8 mouse cellular contexts compared by ENCODE assay signal in genomic region chr16:21392099-21392498, GRCm38 (mm10). TPM values are rescaled to one million over a fixed set of nuclear protein-coding genes. Genes with fewer than 3 reads are reported as not detected.
DNase-seq lines count a peak whose midpoint lies in the region; ATAC-seq lines count a peak whose summit lies in the region.

No protein-coding gene starts in this region.

- H3K9ac ChIP-seq in embryonic facial prominence, embryonic 14.5 days (ENCODE audit: low read depth, low read length) = no peak overlapping the region
- H3K9ac ChIP-seq in liver, embryonic 11.5 days (ENCODE audit: low read depth, low read length) = no peak overlapping the region

- H3K4me1 ChIP-seq in heart, embryonic 10.5 days = peaks cover 62% of the 10 kb centered on the region
- H3K4me1 ChIP-seq in embryonic facial prominence, embryonic 14.5 days (ENCODE audit: control insufficient read depth, insufficient read depth, low read length) = peaks cover 13% of the 10 kb centered on the region
- H3K4me1 ChIP-seq in liver, embryonic 11.5 days (replicated peaks; ENCODE audit: control insufficient read depth, insufficient read depth, low read length) = 0 out of 2 replicates have a peak, but pooled peaks cover 3% of the 10 kb centered on the region

- intact Hi-C loops in heart, postnatal 10 days (cut with DNase I) = loop anchor here (1.0 to 10.0 kb wide), 3 partner anchors 145 to 587 kb away; partner anchors contain the start of gene Ephb3

- no peak overlapping the region for H3K4me3 ChIP-seq in heart, embryonic 10.5 days
- H3K4me3 ChIP-seq in embryonic facial prominence, embryonic 14.5 days (ENCODE audit: low read depth, low read length) = no peak overlapping the region
- no peak overlapping the region for H3K4me3 ChIP-seq in liver, embryonic 11.5 days (ENCODE audit: low read depth, low read length)

- WGBS in heart, embryonic 10.5 days = 63% methylated on average over 6 of the region's 6 CpGs
- 75% methylated on average over 6 of the region's 6 CpGs for WGBS in embryonic facial prominence, embryonic 14.5 days
- WGBS in liver, embryonic 11.5 days = 55% methylated on average over 6 of the region's 6 CpGs

- no peaks in the 10 kb centered on the region for H3K27me3 ChIP-seq in heart, embryonic 10.5 days (ENCODE audit: insufficient read depth, poor library complexity, severe bottlenecking)
- H3K27me3 ChIP-seq in embryonic facial prominence, embryonic 14.5 days (replicated peaks; ENCODE audit: control insufficient read depth, insufficient read depth, low read length) = no peaks in the 10 kb centered on the region
- 0 out of 2 replicates have a peak, but pooled peaks cover 3% of the 10 kb centered on the region for H3K27me3 ChIP-seq in liver, embryonic 11.5 days (replicated peaks; ENCODE audit: control insufficient read depth, insufficient read depth, low read length)

- H3K4me2 ChIP-seq in embryonic facial prominence, embryonic 14.5 days (ENCODE audit: low read depth, low read length) = no peak overlapping the region
- H3K4me2 ChIP-seq in liver, embryonic 11.5 days = no peak overlapping the region

- no peak for ATAC-seq in embryonic facial prominence, embryonic 14.5 days (ENCODE audit: low read depth)
- ATAC-seq in liver, embryonic 11.5 days (replicated peaks; ENCODE audit: low FRiP score) = 0 out of 2 replicates have a peak, but pooled peaks have one; percentile 5

- H3K36me3 ChIP-seq in heart, embryonic 10.5 days = no peaks in the 10 kb centered on the region
- H3K36me3 ChIP-seq in embryonic facial prominence, embryonic 14.5 days (ENCODE audit: control insufficient read depth, insufficient read depth, low read length) = no peaks in the 10 kb centered on the region
- H3K36me3 ChIP-seq in liver, embryonic 11.5 days (ENCODE audit: control insufficient read depth, insufficient read depth, low read length) = no peaks in the 10 kb centered on the region

- H3K27ac ChIP-seq in heart, embryonic 10.5 days = peak overlapping the region; percentile 69; the same call in 1 of the 2 replicates
- peak overlapping the region; percentile 45 for H3K27ac ChIP-seq in embryonic facial prominence, embryonic 14.5 days (replicated peaks; ENCODE audit: low read depth, low read length)
- no peak overlapping the region for H3K27ac ChIP-seq in liver, embryonic 11.5 days (ENCODE audit: low read depth, low read length)

- DNase-seq in heart, embryonic 10.5 days (ENCODE audit: low spot score) = no peak
- DNase-seq in heart, postnatal 10 days = no peak
- peak; percentile 62 for DNase-seq in A20 (ENCODE audit: low read depth, low spot score)
- no peak for DNase-seq in embryonic facial prominence, embryonic 14.5 days (ENCODE audit: low spot score)
- DNase-seq in liver, embryonic 11.5 days (ENCODE audit: low spot score) = peak; percentile 46
- peak; percentile 47 for DNase-seq in thymus, postnatal 14 days
- no peak for DNase-seq in frontal cortex, postnatal 10 days (ENCODE audit: low spot score in 2 of 2)
- no peak for DNase-seq in frontal cortex, adult 2 months (ENCODE audit: extremely low spot score in 1 of 2, low spot score in 1 of 2)

- H3K9me3 ChIP-seq in heart, embryonic 10.5 days = no peaks in the 10 kb centered on the region
- no peaks in the 10 kb centered on the region for H3K9me3 ChIP-seq in embryonic facial prominence, embryonic 14.5 days (ENCODE audit: control insufficient read depth, low read length)
- no peaks in the 10 kb centered on the region for H3K9me3 ChIP-seq in liver, embryonic 11.5 days (ENCODE audit: control insufficient read depth, low read length)

RNA-seq across cellular contexts. Expression of gene Vps8, which starts 30.8 kb away (rescaled TPM):
- 20.6 and 31.5 TPM in 2 replicates for polyA plus RNA-seq in heart, embryonic 10.5 days (2016; fragmentation: Nextera tagmentation; extraction: Ambion mirVana)
- total RNA-seq in heart, postnatal 10 days (2021) = 10 to 100 TPM; 23.0 to 23.2 TPM
- polyA plus RNA-seq in embryonic facial prominence, embryonic 14.5 days (2014; fragmentation: Nextera tagmentation; extraction: Ambion mirVana) = 17.0 and 18.0 TPM in 2 replicates
- polyA plus RNA-seq in liver, embryonic 11.5 days (2014; fragmentation: Nextera tagmentation; extraction: Ambion mirVana) = 13.0 and 15.9 TPM in 2 replicates
- polyA plus RNA-seq in frontal cortex, adult 2 months (2012; rRNA removed) = 29.2 and 33.3 TPM in 2 replicates

Comparison
In these comparisons a context has a peak if more than half of its experiments do, and no peak if none do; other contexts are left out.
1. DNase-seq: peak in A20 (single experiment), liver, embryonic 11.5 days (single experiment) and thymus, postnatal 14 days (single experiment); none in heart, embryonic 10.5 days (single experiment), heart, postnatal 10 days (0 of 2), embryonic facial prominence, embryonic 14.5 days (single experiment), frontal cortex, postnatal 10 days (0 of 2) and frontal cortex, adult 2 months (0 of 2).